Mouse (Mus musculus) cerebellum, adult 2 months (tissue): ENCODE measurements around the gene Chchd3.

Experiments used
- CTCF ChIP-seq: fragments of 200-500 bp; IDR thresholded peaks from 2 replicates; pipeline ENCODE4 v1.5.1; 2011; ENCODE audit warnings: low read depth, mild to moderate bottlenecking, control low read depth, low read length, moderate library complexity, borderline replicate concordance; ENCODE audit not compliant: insufficient read depth
- POLR2A ChIP-seq: fragments of 200-500 bp; IDR thresholded peaks from 2 replicates; pipeline ENCODE4 v1.6.1; 2011; ENCODE audit warnings: low read length, control low read depth, borderline replicate concordance; ENCODE audit not compliant: insufficient read depth

GRCm38 (mm10) chr6:32890726-32891125 lies 169.3 kb downstream of the Chchd3 start:
- TF ChIP-seq POLR2A (no peak), CTCF (no peak)
